Mouse (Mus musculus) forebrain, embryonic 13.5 days (tissue): ENCODE results near the gene Tbcc. TPM values are rescaled to one million over a fixed set of nuclear protein-coding genes. Genes with fewer than 3 reads are reported as not detected.
A peak's percentile ranks its signal among the peaks of the same experiment; 100 is the strongest.

Experiments
- ATAC-seq: fragments of 200-750 bp; cut with Nextera tagmentation; 2 replicates; pipeline ENCODE4 v1.8.0; 2017
- H3K27ac ChIP-seq: fragments of 300-500 bp; sonication (generic); 2 replicates; pipeline ENCODE4 v1.5.1; 2015; ENCODE audit warnings: inconsistent platforms, mild to moderate bottlenecking, moderate library complexity
- H3K27me3 ChIP-seq: fragments of 300-500 bp; sonication (generic); 2 replicates; pipeline ENCODE4 v1.6.1; 2015; ENCODE audit warnings: mild to moderate bottlenecking, inconsistent platforms
- H3K36me3 ChIP-seq: fragments of 300-500 bp; sonication (generic); 2 replicates; pipeline ENCODE4 v1.6.1; 2015; ENCODE audit warnings: mild to moderate bottlenecking, inconsistent platforms; ENCODE audit not compliant: poor library complexity, severe bottlenecking
- H3K4me1 ChIP-seq: fragments of 300-500 bp; sonication (generic); 2 replicates; pipeline ENCODE4 v1.6.1; 2015; ENCODE audit warnings: inconsistent platforms
- H3K4me2 ChIP-seq: fragments of 300-500 bp; sonication (generic); 2 replicates; pipeline ENCODE4 v1.6.1; 2015; ENCODE audit warnings: inconsistent platforms, mild to moderate bottlenecking, moderate library complexity
- H3K4me3 ChIP-seq: fragments of 300-500 bp; sonication (generic); 2 replicates; pipeline ENCODE4 v1.5.1; 2015; ENCODE audit warnings: mild to moderate bottlenecking, inconsistent platforms
- H3K9ac ChIP-seq: fragments of 300-500 bp; sonication (generic); 2 replicates; pipeline ENCODE4 v1.6.1; 2015; ENCODE audit warnings: mild to moderate bottlenecking, inconsistent platforms
- H3K9me3 ChIP-seq: fragments of 300-500 bp; sonication (generic); replicated peaks from 2 replicates; pipeline ENCODE4 v1.6.1; 2016; ENCODE audit warnings: inconsistent platforms
- WGBS: fragments of 180-500 bp; shearing (Covaris S2); methylation state at CpG from one replicate; pipeline ENCODE4 v1.1.7; 2015; 5-methylcytosine and 5-hydroxymethylcytosine counted together
- polyA plus RNA-seq: library from polyadenylated mRNA; unstranded; fragments of >200 nt; fragmentation: Nextera tagmentation; extraction: Ambion mirVana; gene quantifications from 2 replicates; pipeline ENCODE4 v1.2.1, GENCODE M21; 2015

Tbcc gene
- polyA plus RNA-seq, 1 experiment from 2014 or later: 53.5 TPM

DNA sequence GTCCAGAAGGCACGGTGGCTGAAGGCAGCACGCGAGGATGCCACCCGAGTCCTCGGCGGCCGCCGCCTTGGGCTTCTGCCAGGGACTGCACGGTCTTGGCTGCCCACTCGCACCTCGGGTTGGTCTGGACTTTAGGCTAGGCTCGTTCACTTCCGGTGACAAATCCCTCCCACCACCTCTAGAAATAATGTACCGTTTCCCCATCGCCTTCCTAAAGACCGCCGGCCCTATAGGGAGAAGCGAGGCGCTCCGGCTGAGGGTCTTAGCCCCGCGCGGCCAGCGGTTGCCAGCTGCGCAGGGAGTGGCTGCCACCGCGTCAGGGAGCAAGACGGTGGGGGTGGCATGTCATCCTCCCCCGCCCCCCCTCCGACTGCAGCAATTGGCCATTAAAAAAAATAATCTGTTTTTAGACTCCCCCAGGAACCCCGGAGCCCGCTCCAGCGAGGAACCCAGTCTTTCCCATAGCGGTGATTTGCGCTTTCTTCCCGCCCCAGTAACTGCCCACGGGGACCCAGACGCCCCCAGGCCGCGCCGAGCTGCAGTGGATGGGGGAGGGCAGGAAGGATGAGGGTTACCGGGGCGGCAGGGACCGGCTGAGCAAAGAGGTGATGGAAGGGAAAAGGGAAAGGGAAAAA, 917 bp upstream of the Tbcc start:
- H3K9me3 ChIP-seq: no peaks in the 10 kb centered on the region
- peaks cover 20% of the 10 kb centered on the region for H3K36me3 ChIP-seq
- H3K27ac ChIP-seq: peak overlapping the region; percentile 91
- no peaks in the 10 kb centered on the region for H3K27me3 ChIP-seq
- peak; percentile 60 for ATAC-seq
- peak overlapping the region; percentile 96 for H3K4me3 ChIP-seq
- peak overlapping the region; percentile 86 for H3K4me2 ChIP-seq
- under 1% methylated on average over 44 of the region's 44 CpGs for WGBS
- peak overlapping the region; percentile 68 for H3K9ac ChIP-seq
- H3K4me1 ChIP-seq: peaks cover 34% of the 10 kb centered on the region

DNA sequence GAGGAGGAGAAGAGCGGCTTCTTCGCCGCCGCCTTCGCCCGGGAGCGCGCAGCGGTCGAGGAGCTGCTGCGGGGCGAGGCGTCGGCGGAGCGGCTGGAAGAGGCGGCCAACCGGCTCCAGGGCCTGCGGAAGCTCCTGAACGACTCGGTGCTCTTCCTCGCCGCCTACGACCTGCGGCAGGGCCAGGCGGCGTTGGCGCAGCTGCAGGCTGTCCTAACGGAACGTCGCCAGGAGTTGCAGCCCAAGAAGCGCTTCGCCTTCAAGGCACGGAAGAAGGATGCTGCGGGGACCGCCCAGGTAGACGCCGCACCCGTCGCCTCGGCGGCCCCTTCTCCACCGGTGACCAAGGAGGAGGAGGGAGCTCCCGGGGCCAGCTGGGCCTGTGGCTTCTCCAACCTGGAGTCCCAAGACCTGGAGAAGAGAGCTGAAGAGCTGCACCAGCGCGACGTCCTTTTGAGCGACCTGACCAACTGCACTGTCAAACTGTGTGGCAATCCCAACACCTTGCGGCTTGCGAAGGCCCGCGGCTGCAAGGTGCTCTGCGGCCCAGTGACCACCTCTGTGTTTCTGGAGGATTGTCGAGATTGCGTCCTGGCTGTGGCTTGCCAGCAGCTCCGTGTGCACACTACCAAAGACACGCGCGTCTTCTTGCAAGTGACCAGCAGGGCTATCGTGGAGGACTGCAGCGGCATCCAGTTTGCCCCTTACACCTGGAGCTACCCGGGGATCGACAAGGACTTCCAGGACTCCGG, 535 bp downstream of the Tbcc start:
- WGBS: 2% methylated on average over 61 of the region's 64 CpGs
- H3K4me2 ChIP-seq: peak overlapping the region; percentile 98
- peaks cover 34% of the 10 kb centered on the region for H3K4me1 ChIP-seq
- peak overlapping the region; percentile 96 for H3K4me3 ChIP-seq
- H3K9me3 ChIP-seq: no peaks in the 10 kb centered on the region
- peaks cover 20% of the 10 kb centered on the region for H3K36me3 ChIP-seq
- H3K27ac ChIP-seq: peak overlapping the region; percentile 89
- ATAC-seq: peak; percentile 44
- H3K27me3 ChIP-seq: no peaks in the 10 kb centered on the region
- peak overlapping the region; percentile 97 for H3K9ac ChIP-seq

DNA sequence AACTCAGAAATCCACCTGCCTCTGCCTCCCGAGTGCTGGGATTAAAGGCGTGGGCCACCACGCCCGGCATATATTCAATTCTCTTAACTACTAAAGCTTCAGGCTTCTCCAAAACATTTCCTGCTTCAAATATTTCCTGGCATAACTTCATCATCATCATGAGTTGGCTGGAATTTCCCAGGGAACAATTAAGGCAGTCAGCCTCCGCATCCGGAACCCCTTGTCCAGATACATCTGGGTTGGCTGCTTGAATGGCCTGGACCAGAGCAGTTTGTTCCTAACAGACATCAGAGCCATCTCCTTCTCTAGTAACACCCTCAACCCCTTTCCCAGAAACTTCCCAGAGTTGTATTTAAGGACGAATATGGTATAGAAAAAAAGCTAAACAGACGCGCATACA, 4.9 kb downstream of the Tbcc start:
- H3K4me3 ChIP-seq: no peak overlapping the region
- WGBS: 91% methylated on average over 9 of the region's 9 CpGs
- H3K9ac ChIP-seq: no peak overlapping the region
- peaks cover 20% of the 10 kb centered on the region for H3K36me3 ChIP-seq
- no peak overlapping the region for H3K27ac ChIP-seq
- H3K27me3 ChIP-seq: no peaks in the 10 kb centered on the region
- ATAC-seq: no peak
- no peak overlapping the region for H3K4me2 ChIP-seq
- H3K4me1 ChIP-seq: peaks cover 26% of the 10 kb centered on the region
- no peaks in the 10 kb centered on the region for H3K9me3 ChIP-seq

DNA sequence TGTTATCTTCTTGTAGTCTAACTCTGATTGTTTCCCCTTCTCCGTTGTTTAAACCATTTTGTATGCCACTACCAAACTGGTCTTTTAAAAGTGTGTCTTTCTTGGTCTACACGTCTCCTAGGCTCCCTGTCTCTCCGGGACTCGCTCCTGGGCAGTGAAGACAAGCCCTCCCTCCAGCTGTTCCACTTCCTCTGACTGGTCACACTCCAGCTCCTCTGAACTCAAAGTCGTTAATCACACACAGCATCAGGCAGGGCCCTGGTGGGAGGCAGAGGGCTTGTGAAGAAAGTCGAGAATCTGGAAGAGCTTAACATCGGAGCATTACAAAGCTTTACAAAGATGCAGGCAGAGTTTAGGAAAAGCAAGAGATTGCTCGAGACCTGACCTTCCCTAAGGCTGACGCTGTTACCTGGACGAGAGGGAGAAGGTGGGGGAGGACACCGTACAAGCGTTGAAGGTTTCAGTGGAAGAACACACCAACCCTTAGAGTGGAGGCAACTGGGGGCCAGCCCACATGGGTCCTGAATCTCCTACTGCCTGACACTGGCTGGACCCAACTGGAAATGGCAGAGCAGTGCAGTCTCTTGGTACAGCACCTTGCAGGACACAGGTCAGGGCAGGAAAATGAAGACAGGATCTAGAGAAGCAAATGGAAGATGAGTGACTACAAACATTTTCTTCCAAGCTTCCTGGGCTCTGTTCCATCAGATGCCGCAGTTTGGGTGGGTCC, 6.9 kb downstream of the Tbcc start:
- ATAC-seq: no peak
- Histone ChIP-seq H3K4me1 (peaks cover 13% of the 10 kb centered on the region), H3K4me2 (no peak overlapping the region), H3K36me3 (peaks cover 16% of the 10 kb centered on the region), H3K4me3 (no peak overlapping the region), H3K9ac (no peak overlapping the region), H3K27ac (no peak overlapping the region), H3K9me3 (no peaks in the 10 kb centered on the region), H3K27me3 (no peaks in the 10 kb centered on the region)
- 57% methylated on average over 13 of the region's 13 CpGs for WGBS

DNA sequence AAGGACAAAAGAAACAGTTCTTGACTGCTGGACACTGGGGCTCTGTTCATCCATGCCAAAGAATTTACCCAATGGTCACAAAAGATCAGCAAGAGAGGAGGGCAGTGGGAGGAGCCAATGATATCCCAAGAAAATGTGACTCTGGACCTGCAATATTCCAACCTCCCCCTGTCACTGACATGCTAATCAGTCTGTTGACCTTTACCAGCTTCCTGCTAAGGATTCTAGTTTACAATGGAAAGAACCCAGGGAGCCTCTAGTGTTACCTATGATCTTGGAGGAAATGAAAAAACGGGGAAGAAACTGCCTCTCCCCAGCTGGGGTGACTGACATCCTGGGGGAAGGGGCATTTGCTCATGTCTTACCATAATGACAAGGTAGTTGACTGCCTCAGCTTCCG, 10.5 kb downstream of the Tbcc start:
- ATAC-seq: no peak
- H3K27me3 ChIP-seq: no peaks in the 10 kb centered on the region

DNA sequence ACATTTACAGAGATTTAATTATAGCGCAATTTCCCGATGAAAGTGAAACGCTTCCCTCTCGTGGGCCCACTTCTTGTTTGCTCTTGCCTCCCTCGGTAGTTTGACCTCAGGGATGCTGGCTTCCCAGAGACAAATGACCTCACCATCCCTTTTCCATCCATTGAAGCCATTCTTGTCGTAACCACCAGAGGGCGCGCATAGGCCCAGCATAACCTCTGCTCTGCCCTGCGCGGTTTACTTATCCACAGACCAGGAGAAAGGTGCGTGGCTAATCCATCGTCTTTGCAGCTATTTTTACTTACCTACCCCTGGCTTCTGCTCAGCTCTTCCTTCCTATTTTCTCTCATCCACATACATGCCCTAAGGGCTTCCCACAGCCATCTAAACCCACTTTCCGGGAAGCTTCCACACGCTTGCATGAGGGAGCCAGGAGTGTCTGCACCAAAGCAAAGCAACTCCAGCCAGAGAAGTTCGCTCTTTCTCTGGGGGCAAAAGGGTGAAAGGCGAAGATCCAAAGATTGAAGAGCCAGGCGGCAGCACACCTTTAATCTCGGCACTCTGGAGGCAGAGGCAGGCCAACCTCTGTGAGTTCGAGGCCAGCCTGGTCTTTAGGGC, 13.5 kb downstream of the Tbcc start:
- ATAC-seq: 0 out of 2 replicates have a peak, but pooled peaks have one; percentile 70

More for the DNA sequence above, 10.5 kb downstream of the Tbcc start:
- Histone ChIP-seq H3K27ac (no peak overlapping the region), H3K4me1 (no peaks in the 10 kb centered on the region), H3K9me3 (no peaks in the 10 kb centered on the region), H3K4me2 (no peak overlapping the region), H3K36me3 (no peaks in the 10 kb centered on the region), H3K4me3 (no peak overlapping the region), H3K9ac (no peak overlapping the region)
- WGBS: 54% methylated on average over 2 of the region's 2 CpGs

DNA sequence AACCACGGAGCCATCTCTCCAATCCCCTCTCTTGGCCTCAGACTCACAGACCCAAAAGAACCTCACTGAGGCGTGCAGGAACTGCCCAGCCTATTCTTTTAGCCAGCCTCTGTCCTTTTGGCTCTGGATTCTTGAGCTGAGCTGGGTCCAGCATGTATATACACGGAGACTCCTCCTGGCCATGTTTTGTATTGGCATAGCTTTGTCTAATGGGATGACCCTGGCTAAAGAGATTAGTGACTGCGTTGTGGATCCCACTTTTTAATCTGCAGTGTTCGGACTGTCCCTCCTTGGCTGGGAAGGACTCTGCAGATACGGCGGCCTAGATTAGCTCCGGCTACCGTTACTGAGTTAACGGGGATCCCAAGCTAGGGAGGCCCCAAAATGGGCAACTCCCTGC, 19.7 kb downstream of the Tbcc start, which contains the start of gene Prph2:
Gene Prph2 (plus strand): TSS at position 274 of the 400 bp plus-strand sequence.
- Histone ChIP-seq H3K27ac (no peak within 1 kb of the TSS), H3K27me3 (no peaks in the 10 kb centered on the region), H3K9me3 (peaks cover 7% of the 10 kb centered on the region; the same call in 1 of the 2 replicates), H3K4me3 (no peak within 1 kb of the TSS), H3K4me1 (no peaks in the 10 kb centered on the region), H3K4me2 (no peak within 1 kb of the TSS), H3K36me3 (no peaks in the 10 kb centered on the region), H3K9ac (no peak within 1 kb of the TSS)
- no peak for ATAC-seq
- 85% methylated on average over 10 of the region's 10 CpGs for WGBS

More for the DNA sequence above, 13.5 kb downstream of the Tbcc start:
- Histone ChIP-seq H3K9me3 (peaks cover 7% of the 10 kb centered on the region; the same call in 1 of the 2 replicates), H3K4me2 (no peak overlapping the region), H3K36me3 (no peaks in the 10 kb centered on the region), H3K27ac (no peak overlapping the region), H3K9ac (no peak overlapping the region), H3K27me3 (no peaks in the 10 kb centered on the region), H3K4me3 (no peak overlapping the region), H3K4me1 (no peaks in the 10 kb centered on the region)
- 23% methylated on average over 19 of the region's 19 CpGs for WGBS

DNA sequence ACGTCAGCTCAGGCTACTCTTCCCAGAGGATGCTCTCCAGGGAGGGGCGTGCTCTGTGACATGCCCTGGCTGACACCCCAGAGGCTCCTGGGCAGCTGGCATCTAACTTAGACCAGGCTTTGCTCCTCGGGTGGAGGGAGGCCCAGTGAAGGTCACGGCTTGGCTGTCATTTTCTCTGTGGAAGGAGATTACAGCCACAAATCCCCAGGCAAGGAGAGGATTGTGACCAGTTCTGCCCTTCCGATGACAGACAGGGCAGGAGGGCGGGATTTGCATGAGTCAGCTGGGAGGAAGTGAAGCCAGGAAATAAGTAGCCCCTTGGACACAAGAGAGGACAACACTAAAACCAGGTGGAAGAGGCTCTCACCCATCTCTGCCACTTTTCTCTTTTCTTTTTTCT, 21.8 kb downstream of the Tbcc start:
- no peaks in the 10 kb centered on the region for H3K4me1 ChIP-seq
- H3K4me3 ChIP-seq: no peak overlapping the region
- H3K9ac ChIP-seq: 0 out of 2 replicates have a peak overlapping the region, but pooled peaks have one; percentile 21
- H3K27me3 ChIP-seq: no peaks in the 10 kb centered on the region
- no peak overlapping the region for H3K4me2 ChIP-seq
- no peak overlapping the region for H3K27ac ChIP-seq
- 51% methylated on average over 6 of the region's 6 CpGs for WGBS
- no peaks in the 10 kb centered on the region for H3K36me3 ChIP-seq
- peaks cover 7% of the 10 kb centered on the region; the same call in 1 of the 2 replicates for H3K9me3 ChIP-seq
- no peak for ATAC-seq

DNA sequence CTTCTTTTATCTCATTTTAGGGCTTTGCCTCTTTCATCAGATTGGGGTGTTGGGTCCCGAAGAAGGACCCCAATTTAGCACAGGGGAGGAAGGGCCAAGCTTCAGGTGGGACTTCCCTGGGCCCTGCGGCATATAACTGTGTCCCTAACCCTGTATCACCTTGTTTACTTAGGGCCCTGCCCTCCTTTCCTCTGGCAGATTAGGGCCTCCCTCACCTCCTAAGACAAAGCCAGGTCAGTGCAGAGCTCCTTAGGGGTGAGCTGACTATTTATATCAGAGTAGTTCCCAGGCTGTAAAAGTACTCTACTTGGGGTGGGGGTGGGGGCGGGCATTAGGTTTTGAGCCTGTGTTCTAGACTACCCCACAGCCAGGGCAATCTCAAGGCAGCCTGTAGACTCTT, 24.6 kb downstream of the Tbcc start:
- no peaks in the 10 kb centered on the region for H3K27me3 ChIP-seq
- H3K9ac ChIP-seq: no peak overlapping the region
- no peak overlapping the region for H3K4me2 ChIP-seq
- H3K4me1 ChIP-seq: no peaks in the 10 kb centered on the region
- H3K36me3 ChIP-seq: no peaks in the 10 kb centered on the region
- ATAC-seq: no peak
- WGBS: 58% methylated on average over 3 of the region's 3 CpGs
- H3K9me3 ChIP-seq: no peaks in the 10 kb centered on the region
- no peak overlapping the region for H3K4me3 ChIP-seq
- H3K27ac ChIP-seq: no peak overlapping the region

DNA sequence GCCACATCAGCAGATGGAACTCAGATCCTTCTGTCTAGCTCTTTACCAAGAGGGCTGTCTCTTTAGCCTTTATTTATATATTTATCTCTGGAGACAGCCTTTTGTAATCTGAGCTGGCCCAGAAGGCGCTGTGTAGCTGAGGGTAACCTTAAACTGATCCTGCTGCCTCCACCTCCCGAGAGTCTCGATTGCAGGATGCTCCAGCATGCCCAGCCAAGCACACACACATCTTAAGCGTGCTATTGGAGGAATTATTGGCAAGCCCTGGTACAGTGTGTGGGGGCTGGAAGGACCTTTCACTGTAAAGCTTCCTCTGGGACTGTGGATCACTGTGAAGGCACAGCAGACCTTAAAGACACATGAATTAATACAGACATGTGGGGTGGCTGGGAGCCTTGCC, 28.5 kb downstream of the Tbcc start:
- no peaks in the 10 kb centered on the region for H3K9me3 ChIP-seq
- H3K36me3 ChIP-seq: no peaks in the 10 kb centered on the region
- no peaks in the 10 kb centered on the region for H3K27me3 ChIP-seq
- H3K4me3 ChIP-seq: no peak overlapping the region
- no peaks in the 10 kb centered on the region for H3K4me1 ChIP-seq
- no peak overlapping the region for H3K9ac ChIP-seq
- no peak for ATAC-seq
- WGBS: 51% methylated on average over 4 of the region's 4 CpGs
- H3K4me2 ChIP-seq: no peak overlapping the region
- H3K27ac ChIP-seq: no peak overlapping the region

DNA sequence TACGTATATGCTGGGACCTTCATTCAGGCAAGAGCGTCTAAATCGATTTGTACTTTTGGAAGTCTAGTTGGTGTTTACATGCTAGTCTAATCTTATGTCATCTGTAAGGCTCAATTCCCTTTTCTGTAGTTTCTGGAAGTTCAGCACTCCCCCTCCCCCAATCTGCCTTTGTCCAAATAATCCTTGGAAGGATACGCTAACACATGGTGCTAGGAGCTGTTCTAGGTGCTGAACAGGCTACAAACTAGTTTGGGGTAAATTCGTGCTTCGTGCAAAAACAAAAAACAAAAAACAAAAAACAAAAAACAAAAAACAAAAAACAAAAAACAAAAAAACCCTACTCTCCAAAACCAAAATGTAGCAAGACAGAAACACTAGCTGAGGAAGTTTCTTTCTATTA, 30.4 kb downstream of the Tbcc start:
- Histone ChIP-seq H3K4me3 (no peak overlapping the region), H3K36me3 (no peaks in the 10 kb centered on the region), H3K9ac (no peak overlapping the region), H3K4me2 (no peak overlapping the region), H3K27ac (no peak overlapping the region), H3K9me3 (no peaks in the 10 kb centered on the region), H3K4me1 (no peaks in the 10 kb centered on the region), H3K27me3 (no peaks in the 10 kb centered on the region)
- WGBS: 67% methylated on average over 6 of the region's 6 CpGs
- no peak for ATAC-seq

DNA sequence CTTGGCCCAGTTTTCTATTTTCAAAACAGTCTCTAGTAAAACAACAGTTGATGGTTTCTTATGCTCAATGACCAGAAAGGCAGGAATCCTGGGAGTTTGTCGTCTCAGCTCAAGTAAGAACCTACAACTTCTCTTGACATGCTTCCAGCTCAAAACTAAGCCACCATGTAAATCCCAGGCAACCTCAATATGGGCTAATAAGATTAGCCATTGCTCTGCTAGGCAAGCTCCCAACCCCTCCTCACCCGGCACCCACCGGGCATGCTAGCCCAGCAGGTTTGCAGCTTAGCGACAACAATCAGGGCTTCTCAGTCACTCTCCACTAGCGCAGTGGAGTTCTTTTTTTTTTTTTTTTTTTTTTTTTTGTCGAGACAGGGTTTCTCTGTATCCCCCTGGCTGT, 35.7 kb downstream of the Tbcc start:
- Histone ChIP-seq H3K4me3 (no peak overlapping the region), H3K9me3 (no peaks in the 10 kb centered on the region), H3K27me3 (no peaks in the 10 kb centered on the region), H3K4me2 (no peak overlapping the region), H3K36me3 (peaks cover 30% of the 10 kb centered on the region), H3K9ac (no peak overlapping the region), H3K27ac (no peak overlapping the region), H3K4me1 (no peaks in the 10 kb centered on the region)
- 52% methylated on average over 6 of the region's 6 CpGs for WGBS
- no peak for ATAC-seq
